Mouse (Mus musculus) midbrain, embryonic 13.5 days (tissue): ENCODE data around the gene Mphosph9. TPM values are rescaled to one million over a fixed set of nuclear protein-coding genes. Genes with fewer than 3 reads are reported as not detected.

ENCODE experiments used
- ATAC-seq: fragments of 200-750 bp; cut with Nextera tagmentation; 2 replicates; pipeline ENCODE4 v1.8.0; 2017; ENCODE audit warnings: mild to moderate bottlenecking, moderate TSS enrichment, moderate library complexity
- H3K27ac ChIP-seq: fragments of 300-500 bp; sonication (generic); 2 replicates; pipeline ENCODE4 v1.5.1; 2015; ENCODE audit warnings: inconsistent platforms, mild to moderate bottlenecking, moderate library complexity
- H3K27me3 ChIP-seq: fragments of 300-500 bp; sonication (generic); 2 replicates; pipeline ENCODE4 v1.6.1; 2015; ENCODE audit warnings: mild to moderate bottlenecking, inconsistent platforms
- H3K36me3 ChIP-seq: fragments of 300-500 bp; sonication (generic); 2 replicates; pipeline ENCODE4 v1.6.1; 2015; ENCODE audit warnings: mild to moderate bottlenecking, inconsistent platforms
- H3K4me1 ChIP-seq: fragments of 300-500 bp; sonication (generic); replicated peaks from 2 replicates; pipeline ENCODE4 v1.6.1; 2015; ENCODE audit warnings: inconsistent platforms
- H3K4me2 ChIP-seq: fragments of 300-500 bp; sonication (generic); replicated peaks from 2 replicates; pipeline ENCODE4 v1.6.1; 2015; ENCODE audit warnings: moderate library complexity, mild to moderate bottlenecking, inconsistent platforms
- H3K4me3 ChIP-seq: fragments of 300-500 bp; sonication (generic); replicated peaks from 2 replicates; pipeline ENCODE4 v1.5.1; 2015; ENCODE audit warnings: mild to moderate bottlenecking, inconsistent platforms
- H3K9ac ChIP-seq: fragments of 300-500 bp; sonication (generic); replicated peaks from 2 replicates; pipeline ENCODE4 v1.6.1; 2015; ENCODE audit warnings: mild to moderate bottlenecking, inconsistent platforms
- H3K9me3 ChIP-seq: fragments of 300-500 bp; sonication (generic); 2 replicates; pipeline ENCODE4 v1.6.1; 2016; ENCODE audit warnings: mild to moderate bottlenecking, inconsistent platforms
- WGBS: fragments of 180-500 bp; shearing (Covaris S2); methylation state at CpG from one replicate; pipeline ENCODE4 v1.1.7; 2015; 5-methylcytosine and 5-hydroxymethylcytosine counted together
- polyA plus RNA-seq: library from polyadenylated mRNA; unstranded; fragments of >200 nt; fragmentation: Nextera tagmentation; extraction: Ambion mirVana; gene quantifications from 2 replicates; pipeline ENCODE4 v1.2.1, GENCODE M21; 2015

The Mphosph9 gene
- polyA plus RNA-seq, 1 experiment from 2014 or later: 16.5 TPM

- H3K9ac ChIP-seq: no peak overlapping the region
- 61% methylated on average over 9 of the region's 9 CpGs for WGBS
- H3K36me3 ChIP-seq: no peaks in the 10 kb centered on the region
- ATAC-seq: no peak
- H3K4me3 ChIP-seq: no peak overlapping the region
- no peak overlapping the region for H3K27ac ChIP-seq
- peaks cover 40% of the 10 kb centered on the region for H3K4me1 ChIP-seq
- no peak overlapping the region for H3K4me2 ChIP-seq
- no peaks in the 10 kb centered on the region for H3K9me3 ChIP-seq
- no peaks in the 10 kb centered on the region for H3K27me3 ChIP-seq
Observed at GRCm38 (mm10) chr5:124205211-124205610, 122.6 kb downstream of the Mphosph9 start.

DNA sequence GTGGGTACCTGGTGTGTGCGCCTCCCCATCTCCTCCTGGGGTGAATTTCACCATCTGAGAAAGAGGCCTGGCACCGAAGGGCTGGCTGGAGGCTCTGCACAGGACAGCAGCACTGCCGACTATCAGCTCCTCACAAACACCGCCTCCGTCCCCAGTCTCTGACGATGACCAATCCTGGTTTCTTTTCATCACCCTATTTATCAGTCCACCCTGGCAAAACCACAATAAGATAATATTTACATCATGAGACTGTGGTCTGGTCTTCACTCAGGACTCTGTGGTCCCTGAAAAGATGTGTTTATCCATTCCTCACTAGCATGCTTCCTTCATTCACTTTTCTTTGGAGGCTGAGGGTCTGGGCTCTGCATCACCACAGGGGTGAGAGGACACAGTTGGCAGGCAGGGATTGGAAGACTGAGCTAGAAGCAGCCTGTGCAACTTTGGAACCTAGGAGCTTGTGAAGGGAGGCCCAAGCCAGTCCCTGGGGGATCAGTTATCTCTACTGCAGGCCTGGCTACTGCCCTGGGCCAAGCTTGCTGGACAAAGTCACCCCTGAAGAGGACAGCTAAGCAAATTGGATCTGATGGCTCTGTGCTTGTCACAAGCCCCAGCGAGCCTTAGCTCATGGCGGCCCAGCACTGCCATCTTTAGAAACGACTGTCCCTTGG is 123.5 kb downstream of the Mphosph9 start:
- Histone ChIP-seq H3K9me3 (no peaks in the 10 kb centered on the region), H3K27me3 (no peaks in the 10 kb centered on the region), H3K4me2 (no peak overlapping the region), H3K4me3 (no peak overlapping the region), H3K36me3 (no peaks in the 10 kb centered on the region), H3K4me1 (peaks cover 40% of the 10 kb centered on the region), H3K27ac (no peak overlapping the region), H3K9ac (no peak overlapping the region)
- WGBS: 84% methylated on average over 9 of the region's 9 CpGs
- ATAC-seq: no peak

DNA sequence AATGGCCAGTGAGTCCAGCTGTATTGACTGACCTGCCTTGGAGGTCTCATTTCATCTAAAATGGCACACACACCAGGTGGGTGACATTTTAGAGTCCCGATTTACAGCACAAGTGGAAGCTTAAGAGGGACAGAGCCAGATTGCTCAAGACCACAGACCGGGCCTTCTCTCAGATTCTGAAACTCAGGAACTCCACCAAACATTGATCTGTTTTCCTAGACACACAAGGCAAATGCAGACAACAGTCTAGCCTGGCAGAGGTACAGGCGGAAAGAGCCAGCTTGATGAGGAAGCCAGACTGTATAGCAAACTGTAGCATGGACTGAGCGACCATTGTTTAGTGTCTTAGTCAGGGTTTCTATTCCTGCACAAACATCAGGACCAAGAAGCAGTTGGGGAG is 124.5 kb downstream of the Mphosph9 start:
- Histone ChIP-seq H3K27me3 (no peaks in the 10 kb centered on the region), H3K4me2 (no peak overlapping the region), H3K9ac (no peak overlapping the region), H3K9me3 (no peaks in the 10 kb centered on the region), H3K36me3 (no peaks in the 10 kb centered on the region), H3K27ac (no peak overlapping the region), H3K4me3 (no peak overlapping the region), H3K4me1 (peaks cover 40% of the 10 kb centered on the region)
- no peak for ATAC-seq
- 91% methylated on average over 4 of the region's 4 CpGs for WGBS

- Histone ChIP-seq H3K9me3 (no peaks in the 10 kb centered on the region), H3K4me2 (no peak overlapping the region), H3K4me3 (no peak overlapping the region), H3K9ac (no peak overlapping the region), H3K4me1 (peaks cover 34% of the 10 kb centered on the region), H3K36me3 (no peaks in the 10 kb centered on the region), H3K27ac (no peak overlapping the region), H3K27me3 (no peaks in the 10 kb centered on the region)
- 66% methylated on average over 4 of the region's 4 CpGs for WGBS
- ATAC-seq: no peak
Observed at GRCm38 (mm10) chr5:124202071-124202470, 125.7 kb downstream of the Mphosph9 start.

- no peaks in the 10 kb centered on the region for H3K27me3 ChIP-seq
- no peaks in the 10 kb centered on the region for H3K36me3 ChIP-seq
- peaks cover 30% of the 10 kb centered on the region for H3K4me1 ChIP-seq
- no peak overlapping the region for H3K4me3 ChIP-seq
- H3K27ac ChIP-seq: no peak overlapping the region
- no peak for ATAC-seq
- no peaks in the 10 kb centered on the region for H3K9me3 ChIP-seq
- H3K9ac ChIP-seq: no peak overlapping the region
- no peak overlapping the region for H3K4me2 ChIP-seq
- WGBS: 78% methylated on average over 2 of the region's 2 CpGs
Observed at GRCm38 (mm10) chr5:124201564-124201963, 126.2 kb downstream of the Mphosph9 start.

Other genes with a start within 250 kb of the Mphosph9 start
- 4.7 and 4.9 TPM in 2 replicates for gene Abcb9, start 232.2 kb downstream of the Mphosph9 start, polyA plus RNA-seq
- 25.4 and 30.6 TPM in 2 replicates for gene Ogfod2, start 215.7 kb downstream of the Mphosph9 start, polyA plus RNA-seq
- gene Arl6ip4, start 211.9 kb downstream of the Mphosph9 start, polyA plus RNA-seq: 82.3 and 85.8 TPM in 2 replicates
- gene Pitpnm2, start 78.2 kb downstream of the Mphosph9 start, polyA plus RNA-seq: 6.6 and 7.7 TPM in 2 replicates
- gene 2810006K23Rik, start 117 bp upstream of the Mphosph9 start, polyA plus RNA-seq: 15.9 and 16.7 TPM in 2 replicates
- 78.7 and 82.5 TPM in 2 replicates for gene Cdk2ap1, start 35.1 kb upstream of the Mphosph9 start, polyA plus RNA-seq
- gene Sbno1, start 98.0 kb upstream of the Mphosph9 start, polyA plus RNA-seq: 116 and 118 TPM in 2 replicates
- 20.4 and 23.6 TPM in 2 replicates for gene Kmt5a, start 112.0 kb upstream of the Mphosph9 start, polyA plus RNA-seq
- gene Rilpl2, start 150.4 kb upstream of the Mphosph9 start, polyA plus RNA-seq: 18.2 and 19.4 TPM in 2 replicates
- gene Snrnp35, start 155.2 kb upstream of the Mphosph9 start, polyA plus RNA-seq: 26.1 and 26.3 TPM in 2 replicates
- 9.1 and 10.3 TPM in 2 replicates for gene Rilpl1, start 203.4 kb upstream of the Mphosph9 start, polyA plus RNA-seq
- gene Tmed2, start 212.7 kb upstream of the Mphosph9 start, polyA plus RNA-seq: 345 and 368 TPM in 2 replicates
- 28.0 and 28.2 TPM in 2 replicates for gene Ddx55, start 224.9 kb upstream of the Mphosph9 start, polyA plus RNA-seq